Mouse (Mus musculus) megakaryocyte progenitor cell, adult 5-6 weeks (primary cell): Measurements from ENCODE around the gene Olfr65. TPM values are rescaled to one million over a fixed set of nuclear protein-coding genes. Genes with fewer than 3 reads are reported as not detected.
A peak's percentile ranks its signal among the peaks of the same experiment; 100 is the strongest.

ENCODE experiments used
- ATAC-seq: replicated peaks from 2 replicates; pipeline ENCODE4 v1.8.0; 2016; ENCODE audit warnings: mild to moderate bottlenecking, moderate TSS enrichment, inconsistent platforms; ENCODE audit not compliant: poor library complexity
- total RNA-seq, 2 experiments: library from RNA; stranded (forward) in 1 of 2; stranded (reverse) in 1 of 2; fragments of 157-497, 149-512 nt in 1 of 2; fragments of 200-1000 nt in 1 of 2; gene quantifications; 2 replicates each; pipeline versions ENCODE4 v1.2.3 to v1.2.4; 2015 to 2017

Gene Olfr65
- total RNA-seq (2015) (not detected in 2 replicates), total RNA-seq (2017) (not detected in 2 replicates)

GRCm38 (mm10) chr7:103903187-103903586 lies at the start of gene Olfr65:
Gene Olfr65 (plus strand): TSS chr7:103903487.
- no peak for ATAC-seq

- peak; percentile 52 for ATAC-seq
Observed at GRCm38 (mm10) chr7:103854669-103855068, 48.6 kb upstream of the Olfr65 start.

GRCm38 (mm10) chr7:103859076-103859475 lies 44.2 kb upstream of the Olfr65 start:
- ATAC-seq = peak; percentile 81

GRCm38 (mm10) chr7:103860855-103861254 lies 42.4 kb upstream of the Olfr65 start:
- peak; percentile 86 for ATAC-seq

- ATAC-seq = peak; percentile 40
Observed at GRCm38 (mm10) chr7:103861531-103861930, 41.8 kb upstream of the Olfr65 start.

- peak; percentile 45 for ATAC-seq
Observed at GRCm38 (mm10) chr7:103865716-103866115, 37.6 kb upstream of the Olfr65 start.

GRCm38 (mm10) chr7:103870667-103871066 lies 32.6 kb upstream of the Olfr65 start:
- peak; percentile 88 for ATAC-seq

- ATAC-seq = peak; percentile 56
Observed at GRCm38 (mm10) chr7:103873064-103873463, 30.2 kb upstream of the Olfr65 start.

GRCm38 (mm10) chr7:103874451-103874850 lies 28.8 kb upstream of the Olfr65 start:
- peak; percentile 21; the same call in 1 of the 2 replicates for ATAC-seq

- peak; percentile 77 for ATAC-seq
Observed at GRCm38 (mm10) chr7:103877093-103877492, 26.2 kb upstream of the Olfr65 start.

GRCm38 (mm10) chr7:103886152-103886551 lies 17.1 kb upstream of the Olfr65 start, which contains the start of gene Olfr66:
Gene Olfr66 (minus strand): TSS chr7:103886252.
- ATAC-seq = no peak

- ATAC-seq = no peak
Observed at GRCm38 (mm10) chr7:103894385-103894784, 8.9 kb upstream of the Olfr65 start, which contains the start of gene Olfr64. Gene Olfr64 (minus strand): TSS chr7:103894485.

GRCm38 (mm10) chr7:103910047-103910446 lies 6.8 kb downstream of the Olfr65 start:
- peak; percentile 90 for ATAC-seq

- ATAC-seq = peak; percentile 74
Observed at GRCm38 (mm10) chr7:103912969-103913511, 9.8 kb downstream of the Olfr65 start.

- ATAC-seq = peak; percentile 62
Observed at GRCm38 (mm10) chr7:103915338-103915737, 12.1 kb downstream of the Olfr65 start.

- no peak for ATAC-seq
Observed at GRCm38 (mm10) chr7:103928525-103928924, 25.2 kb downstream of the Olfr65 start, which contains the start of gene Olfr631. Gene Olfr631 (plus strand): TSS chr7:103928825.

GRCm38 (mm10) chr7:103934264-103934663 lies 31.0 kb downstream of the Olfr65 start, which contains the start of gene Olfr632:
Gene Olfr632 (plus strand): TSS chr7:103934347.
- no peak for ATAC-seq

- ATAC-seq = peak; percentile 100
Observed at GRCm38 (mm10) chr7:103942730-103943129, 39.4 kb downstream of the Olfr65 start.

GRCm38 (mm10) chr7:103944137-103944536 lies 40.9 kb downstream of the Olfr65 start, which contains the start of gene Olfr633:
Gene Olfr633 (plus strand): TSS chr7:103944437.
- ATAC-seq = no peak
